Mouse (Mus musculus): Measurements from ENCODE around the gene 4921511C20Rik. TPM values are rescaled to one million over a fixed set of nuclear protein-coding genes. Genes with fewer than 3 reads are reported as not detected.

The 4921511C20Rik gene
- total RNA-seq (2021), result not detected in 2 replicates
- long read RNA-seq, experiment 1, result 0 reads
- long read RNA-seq, experiment 2, result 0 reads

DNA sequence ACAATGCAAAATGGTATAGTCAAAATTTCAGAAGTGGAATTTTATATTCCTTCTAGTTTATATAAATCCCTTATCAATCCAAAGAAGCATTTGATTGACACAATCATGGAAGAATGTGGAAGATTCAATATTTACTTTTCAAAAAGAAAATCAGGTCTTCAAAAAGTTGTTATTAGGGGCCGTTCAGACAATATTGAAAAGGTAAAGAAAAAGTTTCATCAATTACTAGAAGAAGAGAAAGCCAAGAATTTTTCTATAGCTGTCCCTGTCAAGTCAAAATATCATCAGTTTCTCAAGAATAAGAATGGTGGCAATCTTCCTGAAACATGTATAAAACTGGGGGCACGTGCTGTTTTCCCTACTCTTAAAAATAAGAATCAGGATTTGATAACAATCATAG is at the start of gene 4921511C20Rik:
Gene 4921511C20Rik (plus strand): TSS at position 301 of the 400 bp plus-strand sequence.
- no peak for DNase-seq

Data from adrenal gland, postnatal 14 days (tissue).